Mouse (Mus musculus) lung, embryonic 16.5 days (tissue): Measurements from ENCODE around the gene Podn. TPM values are rescaled to one million over a fixed set of nuclear protein-coding genes. Genes with fewer than 3 reads are reported as not detected.

Experiments used
- ATAC-seq: fragments of 200-750 bp; cut with Nextera tagmentation; 2 replicates; pipeline ENCODE4 v1.8.0; 2017; ENCODE audit warnings: low read depth, mild to moderate bottlenecking, moderate library complexity
- H3K27ac ChIP-seq: fragments of 300-500 bp; sonication (generic); 2 replicates; pipeline ENCODE4 v1.5.1; 2014; ENCODE audit warnings: mild to moderate bottlenecking, control low read depth, low read length
- H3K27me3 ChIP-seq: fragments of 300-500 bp; sonication (generic); 2 replicates; pipeline ENCODE4 v1.6.1; 2014; ENCODE audit warnings: low read depth, low read length, mixed read lengths; ENCODE audit not compliant: control insufficient read depth, insufficient read depth
- H3K36me3 ChIP-seq: fragments of 300-500 bp; sonication (generic); 2 replicates; pipeline ENCODE4 v1.6.1; 2014; ENCODE audit warnings: low read length; ENCODE audit not compliant: control insufficient read depth, insufficient read depth
- H3K4me1 ChIP-seq: fragments of 300-500 bp; sonication (generic); replicated peaks from 2 replicates; pipeline ENCODE4 v1.6.1; 2014; ENCODE audit warnings: low read length, mixed read lengths; ENCODE audit not compliant: control insufficient read depth, insufficient read depth
- H3K4me2 ChIP-seq: fragments of 300-500 bp; sonication (generic); 2 replicates; pipeline ENCODE4 v1.6.1; 2014; ENCODE audit warnings: low read depth, low read length, control low read depth
- H3K4me3 ChIP-seq: fragments of 300-500 bp; sonication (generic); 2 replicates; pipeline ENCODE4 v1.5.1; 2014; ENCODE audit warnings: mild to moderate bottlenecking, low read length, control low read depth
- H3K9ac ChIP-seq: fragments of 300-500 bp; sonication (generic); 2 replicates; pipeline ENCODE4 v1.6.1; 2014; ENCODE audit warnings: low read length, control low read depth
- H3K9me3 ChIP-seq: fragments of 300-500 bp; sonication (generic); 2 replicates; pipeline ENCODE4 v1.6.1; 2016; ENCODE audit warnings: low read length; ENCODE audit not compliant: control insufficient read depth
- WGBS: fragments of 180-500 bp; shearing (Covaris S2); extraction: QIAGEN DNeasy Blood & Tissue Kit; methylation state at CpG from one replicate; pipeline ENCODE4 v1.1.7; 2014; 5-methylcytosine and 5-hydroxymethylcytosine counted together
- polyA plus RNA-seq: library from polyadenylated mRNA; unstranded; fragments of >200 nt; fragmentation: Nextera tagmentation; extraction: Ambion mirVana; gene quantifications from 2 replicates; pipeline ENCODE4 v1.2.1, GENCODE M21; 2015

Gene Podn
- polyA plus RNA-seq, 1 experiment from 2014 or later: 1.5 TPM

DNA sequence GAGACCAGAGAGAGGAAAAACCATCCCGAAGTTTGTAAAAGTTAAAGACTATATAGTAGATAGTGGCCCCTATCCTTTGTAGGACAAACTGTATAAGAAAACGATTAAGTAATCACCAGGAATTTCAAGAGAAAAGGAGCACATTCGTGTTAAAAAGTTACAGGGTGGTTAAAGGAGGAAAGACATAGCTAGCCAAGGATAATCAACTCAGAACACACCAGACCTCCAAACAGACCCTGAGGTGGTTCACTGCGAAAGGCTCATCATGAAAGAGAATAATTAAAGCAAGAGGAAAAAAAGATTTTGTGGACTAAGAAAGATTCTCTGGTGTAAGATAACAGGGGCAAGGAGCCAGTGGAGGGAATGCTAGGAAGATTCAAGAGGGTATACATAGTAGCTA, 26.0 kb downstream of the Podn start:
- 43% methylated on average over 4 of the region's 4 CpGs for WGBS
- H3K4me1 ChIP-seq: peaks cover 12% of the 10 kb centered on the region
- peak overlapping the region; percentile 65 for H3K4me3 ChIP-seq
- no peaks in the 10 kb centered on the region for H3K27me3 ChIP-seq
- peaks cover 10% of the 10 kb centered on the region for H3K36me3 ChIP-seq
- H3K4me2 ChIP-seq: peak overlapping the region; percentile 55
- ATAC-seq: no peak
- H3K27ac ChIP-seq: peak overlapping the region; percentile 26
- peak overlapping the region; percentile 76 for H3K9ac ChIP-seq
- H3K9me3 ChIP-seq: no peaks in the 10 kb centered on the region

GRCm38 (mm10) chr4:108068081-108068480, 28.2 kb downstream of the Podn start:
- Histone ChIP-seq H3K4me3 (no peak overlapping the region), H3K4me2 (no peak overlapping the region), H3K27me3 (no peaks in the 10 kb centered on the region), H3K9me3 (no peaks in the 10 kb centered on the region), H3K27ac (no peak overlapping the region), H3K36me3 (peaks cover 15% of the 10 kb centered on the region), H3K9ac (no peak overlapping the region), H3K4me1 (peaks cover 13% of the 10 kb centered on the region)
- 69% methylated on average over 2 of the region's 2 CpGs for WGBS
- ATAC-seq: no peak

DNA sequence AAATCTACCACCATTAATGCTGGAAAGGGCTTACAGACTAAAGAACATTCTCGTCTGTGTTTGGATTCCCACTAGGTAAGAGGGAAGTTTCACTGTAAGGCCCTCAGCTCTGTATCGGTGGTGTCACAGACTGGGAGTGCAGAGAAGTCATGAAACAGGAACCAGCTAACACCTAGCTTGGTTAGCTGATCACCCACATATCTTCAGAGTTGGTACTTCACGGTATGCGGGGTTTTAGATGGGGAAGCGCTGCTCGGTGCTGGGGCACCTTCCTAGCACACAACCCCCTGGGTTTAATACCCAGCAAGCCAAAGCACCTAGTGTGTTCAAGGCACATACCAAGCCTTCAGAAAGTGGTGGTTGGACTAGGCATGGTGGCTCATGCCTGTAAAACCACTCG, 29.0 kb downstream of the Podn start:
- no peaks in the 10 kb centered on the region for H3K27me3 ChIP-seq
- no peak for ATAC-seq
- peaks cover 13% of the 10 kb centered on the region for H3K4me1 ChIP-seq
- no peak overlapping the region for H3K27ac ChIP-seq
- H3K9ac ChIP-seq: no peak overlapping the region
- 0 out of 2 replicates have a peak, but pooled peaks cover under 1% of the 10 kb centered on the region for H3K9me3 ChIP-seq
- no peak overlapping the region for H3K4me3 ChIP-seq
- WGBS: 85% methylated on average over 7 of the region's 7 CpGs
- peaks cover 22% of the 10 kb centered on the region for H3K36me3 ChIP-seq
- no peak overlapping the region for H3K4me2 ChIP-seq

- Histone ChIP-seq H3K4me2 (no peak overlapping the region), H3K4me1 (peaks cover 10% of the 10 kb centered on the region), H3K4me3 (no peak overlapping the region), H3K9me3 (0 out of 2 replicates have a peak, but pooled peaks cover 2% of the 10 kb centered on the region), H3K27ac (no peak overlapping the region), H3K27me3 (no peaks in the 10 kb centered on the region), H3K36me3 (peaks cover 26% of the 10 kb centered on the region), H3K9ac (no peak overlapping the region)
- no peak for ATAC-seq
- WGBS: 64% methylated on average over 4 of the region's 4 CpGs
Measured at GRCm38 (mm10) chr4:108066569-108066968, 29.7 kb downstream of the Podn start.

- peaks cover 27% of the 10 kb centered on the region for H3K36me3 ChIP-seq
- no peak overlapping the region for H3K4me2 ChIP-seq
- H3K27ac ChIP-seq: no peak overlapping the region
- WGBS: 57% methylated on average over 2 of the region's 2 CpGs
- H3K4me3 ChIP-seq: no peak overlapping the region
- no peak overlapping the region for H3K9ac ChIP-seq
- 0 out of 2 replicates have a peak, but pooled peaks cover 2% of the 10 kb centered on the region for H3K9me3 ChIP-seq
- no peak for ATAC-seq
- no peaks in the 10 kb centered on the region for H3K27me3 ChIP-seq
- peaks cover 9% of the 10 kb centered on the region for H3K4me1 ChIP-seq
Measured at GRCm38 (mm10) chr4:108065176-108065844, 30.9 kb downstream of the Podn start.

DNA sequence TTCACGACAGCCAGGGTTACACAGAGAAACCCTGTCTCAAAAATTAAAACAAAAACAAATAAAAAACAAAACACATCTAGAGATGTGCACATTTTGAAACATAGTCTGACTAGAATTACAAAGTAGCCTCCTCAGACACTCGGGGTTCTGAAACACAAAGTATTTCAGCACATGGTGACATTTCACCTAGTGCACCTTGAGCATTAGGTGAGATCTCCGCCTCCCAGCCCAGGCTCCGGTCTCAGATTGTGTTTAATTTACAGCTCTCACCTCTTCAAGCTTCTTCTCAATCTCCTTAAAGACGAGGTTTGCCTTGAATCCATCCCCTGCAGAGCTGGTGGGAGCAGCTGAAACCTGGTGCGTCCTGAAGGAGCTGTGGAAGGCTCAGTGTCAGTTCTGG, 32.6 kb downstream of the Podn start:
- Histone ChIP-seq H3K27ac (no peak overlapping the region), H3K9me3 (0 out of 2 replicates have a peak, but pooled peaks cover 2% of the 10 kb centered on the region), H3K4me2 (no peak overlapping the region), H3K36me3 (peaks cover 33% of the 10 kb centered on the region), H3K4me3 (no peak overlapping the region), H3K9ac (no peak overlapping the region), H3K4me1 (peaks cover 3% of the 10 kb centered on the region; the same call in 1 of the 2 replicates), H3K27me3 (no peaks in the 10 kb centered on the region)
- WGBS: 67% methylated on average over 6 of the region's 6 CpGs
- no peak for ATAC-seq

DNA sequence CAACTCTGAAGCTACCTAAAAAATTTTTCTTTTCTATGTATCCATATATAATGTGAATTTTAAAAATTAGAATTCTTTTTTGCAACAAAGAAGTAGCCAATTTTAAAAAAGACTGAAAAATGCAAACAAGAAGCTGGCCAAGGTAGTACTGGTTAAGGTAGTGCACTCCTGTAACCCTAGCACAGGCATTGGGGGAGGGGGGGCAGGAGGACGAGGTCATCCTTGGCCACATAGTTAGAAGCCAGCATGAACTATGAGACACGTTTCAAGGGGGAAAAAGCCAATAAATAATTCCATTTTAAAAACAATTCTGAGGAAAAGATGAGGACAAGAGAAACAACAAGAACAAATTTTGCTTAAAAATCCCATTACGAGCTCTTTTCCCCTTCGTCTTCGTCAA, 33.7 kb downstream of the Podn start:
- WGBS: 94% methylated on average over 5 of the region's 5 CpGs
- no peaks in the 10 kb centered on the region for H3K27me3 ChIP-seq
- no peak overlapping the region for H3K4me3 ChIP-seq
- H3K9me3 ChIP-seq: 0 out of 2 replicates have a peak, but pooled peaks cover 2% of the 10 kb centered on the region
- peaks cover 33% of the 10 kb centered on the region for H3K36me3 ChIP-seq
- no peak for ATAC-seq
- peaks cover 3% of the 10 kb centered on the region; the same call in 1 of the 2 replicates for H3K4me1 ChIP-seq
- no peak overlapping the region for H3K27ac ChIP-seq
- H3K9ac ChIP-seq: no peak overlapping the region
- no peak overlapping the region for H3K4me2 ChIP-seq

- peaks cover 5% of the 10 kb centered on the region; the same call in 1 of the 2 replicates for H3K4me1 ChIP-seq
- no peak for ATAC-seq
- H3K4me3 ChIP-seq: no peak overlapping the region
- WGBS: 84% methylated on average over 4 of the region's 4 CpGs
- H3K4me2 ChIP-seq: no peak overlapping the region
- peaks cover 27% of the 10 kb centered on the region for H3K36me3 ChIP-seq
- H3K9ac ChIP-seq: no peak overlapping the region
- H3K9me3 ChIP-seq: 0 out of 2 replicates have a peak, but pooled peaks cover 2% of the 10 kb centered on the region
- no peaks in the 10 kb centered on the region for H3K27me3 ChIP-seq
- H3K27ac ChIP-seq: no peak overlapping the region
Measured at GRCm38 (mm10) chr4:108060774-108061173, 35.5 kb downstream of the Podn start.

DNA sequence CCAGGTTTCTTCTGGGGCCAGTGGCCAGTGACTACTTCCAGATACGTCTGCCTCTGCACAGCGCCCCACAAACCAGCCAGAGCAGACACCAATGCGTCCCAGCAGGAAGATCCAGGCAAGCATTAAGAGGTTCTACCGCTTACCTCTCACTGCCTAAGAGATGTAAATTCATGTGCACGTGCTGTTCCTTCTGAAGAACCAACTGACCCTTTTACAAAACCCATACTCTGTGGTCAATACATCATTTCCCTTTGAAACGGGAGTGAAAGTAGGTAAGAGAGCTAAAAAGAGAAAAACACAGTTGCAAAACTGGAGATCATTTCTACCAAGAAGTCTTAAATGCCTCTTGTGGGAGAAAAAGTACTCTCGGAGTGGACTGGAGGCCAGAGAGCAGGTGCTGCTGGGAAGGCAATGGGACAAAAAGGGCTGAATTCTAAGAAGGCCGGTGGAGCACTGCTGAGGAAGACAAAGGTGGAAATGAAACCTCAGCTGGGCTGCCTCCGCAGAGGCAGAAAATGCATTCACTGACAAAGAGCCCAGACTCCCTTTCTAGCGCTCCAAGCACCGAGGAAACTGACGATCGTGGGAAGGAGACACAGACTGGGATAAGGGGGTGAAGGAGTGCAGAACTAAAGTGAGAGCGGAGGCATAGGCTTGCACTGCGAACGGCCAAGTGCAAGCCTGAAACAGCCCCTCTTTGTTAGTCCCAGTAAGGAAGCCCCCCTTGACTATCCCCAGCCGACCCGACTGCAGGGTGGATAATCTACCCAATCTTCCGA, 36.5 kb downstream of the Podn start:
- H3K4me3 ChIP-seq: no peak overlapping the region
- H3K27ac ChIP-seq: no peak overlapping the region
- H3K27me3 ChIP-seq: no peaks in the 10 kb centered on the region
- H3K4me1 ChIP-seq: peaks cover 5% of the 10 kb centered on the region; the same call in 1 of the 2 replicates
- H3K36me3 ChIP-seq: peaks cover 27% of the 10 kb centered on the region
- 0 out of 2 replicates have a peak, but pooled peaks cover 2% of the 10 kb centered on the region for H3K9me3 ChIP-seq
- ATAC-seq: no peak
- WGBS: 84% methylated on average over 19 of the region's 19 CpGs
- no peak overlapping the region for H3K4me2 ChIP-seq
- no peak overlapping the region for H3K9ac ChIP-seq
